Mouse (Mus musculus) midbrain, embryonic 13.5 days (tissue): ENCODE measurements around the gene Dhrs11. TPM values are rescaled to one million over a fixed set of nuclear protein-coding genes. Genes with fewer than 3 reads are reported as not detected.

Experiments
- ATAC-seq: fragments of 200-750 bp; cut with Nextera tagmentation; 2 replicates; pipeline ENCODE4 v1.8.0; 2017; ENCODE audit warnings: mild to moderate bottlenecking, moderate TSS enrichment, moderate library complexity
- H3K27ac ChIP-seq: fragments of 300-500 bp; sonication (generic); 2 replicates; pipeline ENCODE4 v1.5.1; 2015; ENCODE audit warnings: inconsistent platforms, mild to moderate bottlenecking, moderate library complexity
- H3K27me3 ChIP-seq: fragments of 300-500 bp; sonication (generic); 2 replicates; pipeline ENCODE4 v1.6.1; 2015; ENCODE audit warnings: mild to moderate bottlenecking, inconsistent platforms
- H3K36me3 ChIP-seq: fragments of 300-500 bp; sonication (generic); 2 replicates; pipeline ENCODE4 v1.6.1; 2015; ENCODE audit warnings: mild to moderate bottlenecking, inconsistent platforms
- H3K4me1 ChIP-seq: fragments of 300-500 bp; sonication (generic); replicated peaks from 2 replicates; pipeline ENCODE4 v1.6.1; 2015; ENCODE audit warnings: inconsistent platforms
- H3K4me2 ChIP-seq: fragments of 300-500 bp; sonication (generic); replicated peaks from 2 replicates; pipeline ENCODE4 v1.6.1; 2015; ENCODE audit warnings: moderate library complexity, mild to moderate bottlenecking, inconsistent platforms
- H3K4me3 ChIP-seq: fragments of 300-500 bp; sonication (generic); replicated peaks from 2 replicates; pipeline ENCODE4 v1.5.1; 2015; ENCODE audit warnings: mild to moderate bottlenecking, inconsistent platforms
- H3K9ac ChIP-seq: fragments of 300-500 bp; sonication (generic); replicated peaks from 2 replicates; pipeline ENCODE4 v1.6.1; 2015; ENCODE audit warnings: mild to moderate bottlenecking, inconsistent platforms
- H3K9me3 ChIP-seq: fragments of 300-500 bp; sonication (generic); 2 replicates; pipeline ENCODE4 v1.6.1; 2016; ENCODE audit warnings: mild to moderate bottlenecking, inconsistent platforms
- WGBS: fragments of 180-500 bp; shearing (Covaris S2); methylation state at CpG from one replicate; pipeline ENCODE4 v1.1.7; 2015; 5-methylcytosine and 5-hydroxymethylcytosine counted together
- polyA plus RNA-seq: library from polyadenylated mRNA; unstranded; fragments of >200 nt; fragmentation: Nextera tagmentation; extraction: Ambion mirVana; gene quantifications from 2 replicates; pipeline ENCODE4 v1.2.1, GENCODE M21; 2015

Dhrs11 gene
- polyA plus RNA-seq, 1 experiment from 2014 or later: 5.2 TPM

- Histone ChIP-seq H3K9ac (peak within 1 kb of the TSS; percentile 73), H3K27ac (peak within 1 kb of the TSS; percentile 63; the same call in 1 of the 2 replicates), H3K4me3 (peak within 1 kb of the TSS; percentile 70), H3K36me3 (no peaks in the 10 kb centered on the region), H3K27me3 (no peaks in the 10 kb centered on the region), H3K4me1 (peaks cover 11% of the 10 kb centered on the region), H3K9me3 (no peaks in the 10 kb centered on the region), H3K4me2 (peak within 1 kb of the TSS; percentile 99)
- ATAC-seq: peak; percentile 86
- WGBS: under 1% methylated on average over 55 of the region's 55 CpGs
Measured at GRCm38 (mm10) chr11:84818961-84819692, 9.7 kb downstream of the Dhrs11 start, which contains the start of gene Mrm1. Gene Mrm1, minus strand, starts transcription at chr11:84819515.

GRCm38 (mm10) chr11:84818085-84818960, 10.5 kb downstream of the Dhrs11 start:
- 0% methylated on average over 39 of the region's 39 CpGs for WGBS
- no peaks in the 10 kb centered on the region for H3K27me3 ChIP-seq
- H3K4me2 ChIP-seq: peak overlapping the region; percentile 99
- peak overlapping the region; percentile 73 for H3K9ac ChIP-seq
- peak overlapping the region; percentile 70 for H3K4me3 ChIP-seq
- peak overlapping the region; percentile 63; the same call in 1 of the 2 replicates for H3K27ac ChIP-seq
- peak; percentile 48 for ATAC-seq
- no peaks in the 10 kb centered on the region for H3K9me3 ChIP-seq
- H3K36me3 ChIP-seq: no peaks in the 10 kb centered on the region
- H3K4me1 ChIP-seq: peaks cover 11% of the 10 kb centered on the region

GRCm38 (mm10) chr11:84817362-84817761, 11.4 kb downstream of the Dhrs11 start:
- no peaks in the 10 kb centered on the region for H3K9me3 ChIP-seq
- no peak for ATAC-seq
- 84% methylated on average over 6 of the region's 6 CpGs for WGBS

GRCm38 (mm10) chr11:84813724-84814510, 14.9 kb downstream of the Dhrs11 start:
- Histone ChIP-seq H3K9me3 (no peaks in the 10 kb centered on the region), H3K27me3 (no peaks in the 10 kb centered on the region), H3K4me3 (no peak overlapping the region), H3K4me2 (no peak overlapping the region), H3K9ac (no peak overlapping the region), H3K27ac (no peak overlapping the region), H3K4me1 (peaks cover 9% of the 10 kb centered on the region), H3K36me3 (no peaks in the 10 kb centered on the region)
- ATAC-seq: peak; percentile 57
- WGBS: 55% methylated on average over 13 of the region's 13 CpGs

More at GRCm38 (mm10) chr11:84817362-84817761, 11.4 kb downstream of the Dhrs11 start:
- H3K4me2 ChIP-seq: no peak overlapping the region
- H3K4me3 ChIP-seq: no peak overlapping the region
- H3K4me1 ChIP-seq: peaks cover 11% of the 10 kb centered on the region
- no peak overlapping the region for H3K9ac ChIP-seq
- H3K27ac ChIP-seq: no peak overlapping the region
- H3K27me3 ChIP-seq: no peaks in the 10 kb centered on the region
- no peaks in the 10 kb centered on the region for H3K36me3 ChIP-seq

- 94% methylated on average over 4 of the region's 4 CpGs for WGBS
- no peaks in the 10 kb centered on the region for H3K9me3 ChIP-seq
- no peak overlapping the region for H3K4me3 ChIP-seq
- H3K4me2 ChIP-seq: no peak overlapping the region
- H3K27me3 ChIP-seq: no peaks in the 10 kb centered on the region
- H3K36me3 ChIP-seq: no peaks in the 10 kb centered on the region
- no peak for ATAC-seq
- no peak overlapping the region for H3K9ac ChIP-seq
- no peak overlapping the region for H3K27ac ChIP-seq
- H3K4me1 ChIP-seq: no peaks in the 10 kb centered on the region
Measured at GRCm38 (mm10) chr11:84804373-84804772, 24.4 kb downstream of the Dhrs11 start.

- no peaks in the 10 kb centered on the region for H3K9me3 ChIP-seq
- H3K4me2 ChIP-seq: no peak overlapping the region
- no peak overlapping the region for H3K4me3 ChIP-seq
- peaks cover 21% of the 10 kb centered on the region for H3K4me1 ChIP-seq
- WGBS: 21% methylated on average over 21 of the region's 21 CpGs
- peaks cover 14% of the 10 kb centered on the region; the same call in 1 of the 2 replicates for H3K27me3 ChIP-seq
- H3K27ac ChIP-seq: no peak overlapping the region
- no peak overlapping the region for H3K9ac ChIP-seq
- H3K36me3 ChIP-seq: no peaks in the 10 kb centered on the region
- ATAC-seq: no peak
Measured at GRCm38 (mm10) chr11:84797627-84798353, 31.0 kb downstream of the Dhrs11 start.

- Histone ChIP-seq H3K4me3 (no peak overlapping the region), H3K9ac (peak overlapping the region; percentile 23; the same call in 1 of the 2 replicates), H3K9me3 (no peaks in the 10 kb centered on the region), H3K36me3 (no peaks in the 10 kb centered on the region), H3K4me1 (peaks cover 21% of the 10 kb centered on the region), H3K27ac (no peak overlapping the region), H3K4me2 (no peak overlapping the region), H3K27me3 (peaks cover 20% of the 10 kb centered on the region; the same call in 1 of the 2 replicates)
- ATAC-seq: no peak
- 24% methylated on average over 10 of the region's 10 CpGs for WGBS
Measured at GRCm38 (mm10) chr11:84797026-84797425, 31.8 kb downstream of the Dhrs11 start.

GRCm38 (mm10) chr11:84794496-84795113, 34.2 kb downstream of the Dhrs11 start:
- 8% methylated on average over 17 of the region's 17 CpGs for WGBS
- peak overlapping the region; percentile 25; the same call in 1 of the 2 replicates for H3K27ac ChIP-seq
- H3K36me3 ChIP-seq: no peaks in the 10 kb centered on the region

GRCm38 (mm10) chr11:84793545-84793944, 35.2 kb downstream of the Dhrs11 start:
- H3K4me1 ChIP-seq: peaks cover 35% of the 10 kb centered on the region
- H3K27me3 ChIP-seq: peaks cover 24% of the 10 kb centered on the region; the same call in 1 of the 2 replicates
- no peak overlapping the region for H3K4me3 ChIP-seq
- no peaks in the 10 kb centered on the region for H3K36me3 ChIP-seq
- ATAC-seq: no peak
- no peaks in the 10 kb centered on the region for H3K9me3 ChIP-seq
- H3K9ac ChIP-seq: no peak overlapping the region
- no peak overlapping the region for H3K27ac ChIP-seq
- no peak overlapping the region for H3K4me2 ChIP-seq

More at GRCm38 (mm10) chr11:84794496-84795113, 34.2 kb downstream of the Dhrs11 start:
- Histone ChIP-seq H3K4me2 (peak overlapping the region; percentile 37), H3K27me3 (peaks cover 24% of the 10 kb centered on the region; the same call in 1 of the 2 replicates), H3K4me1 (peaks cover 25% of the 10 kb centered on the region), H3K9me3 (no peaks in the 10 kb centered on the region), H3K4me3 (no peak overlapping the region), H3K9ac (no peak overlapping the region; the same call in 1 of the 2 replicates)
- peak; percentile 93 for ATAC-seq

GRCm38 (mm10) chr11:84790383-84790782, 38.4 kb downstream of the Dhrs11 start:
- H3K27me3 ChIP-seq: peaks cover 17% of the 10 kb centered on the region; the same call in 1 of the 2 replicates
- H3K9me3 ChIP-seq: no peaks in the 10 kb centered on the region
- no peak overlapping the region for H3K27ac ChIP-seq
- H3K4me3 ChIP-seq: no peak overlapping the region
- H3K9ac ChIP-seq: no peak overlapping the region
- 54% methylated on average over 6 of the region's 6 CpGs for WGBS
- peaks cover 26% of the 10 kb centered on the region for H3K4me1 ChIP-seq
- ATAC-seq: no peak
- no peaks in the 10 kb centered on the region for H3K36me3 ChIP-seq
- H3K4me2 ChIP-seq: no peak overlapping the region
